Mouse (Mus musculus): ENCODE results near the gene Kcnk3.

The Kcnk3 gene

DNA sequence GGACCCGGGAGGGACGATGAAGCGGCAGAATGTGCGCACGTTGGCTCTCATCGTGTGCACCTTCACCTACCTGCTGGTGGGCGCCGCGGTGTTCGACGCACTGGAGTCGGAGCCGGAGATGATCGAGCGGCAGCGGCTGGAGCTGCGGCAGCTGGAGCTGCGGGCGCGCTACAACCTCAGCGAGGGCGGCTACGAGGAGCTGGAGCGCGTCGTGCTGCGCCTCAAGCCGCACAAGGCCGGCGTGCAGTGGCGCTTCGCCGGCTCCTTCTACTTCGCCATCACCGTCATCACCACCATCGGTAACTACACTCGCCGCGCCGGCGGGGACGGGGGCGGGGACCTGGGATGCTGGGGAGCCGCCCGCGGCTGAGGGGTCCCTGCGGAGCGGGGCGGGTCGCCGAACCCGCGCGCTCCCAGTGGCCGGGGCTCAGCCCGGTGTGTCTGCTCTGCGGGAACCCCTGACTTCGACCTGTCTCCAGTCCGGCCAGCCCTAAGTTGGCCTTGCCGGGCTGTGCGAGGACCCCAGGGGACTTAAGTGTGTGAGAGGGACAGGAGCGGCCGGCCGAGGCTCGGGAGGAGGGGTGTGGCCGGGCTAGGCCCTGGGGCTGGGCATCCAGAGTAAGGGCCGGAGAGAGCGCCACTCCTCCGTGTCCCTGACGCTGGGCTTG, 465 bp downstream of the Kcnk3 start:
- DNase-seq (ENCODE audit: low read depth, low spot score), result no peak

DNA sequence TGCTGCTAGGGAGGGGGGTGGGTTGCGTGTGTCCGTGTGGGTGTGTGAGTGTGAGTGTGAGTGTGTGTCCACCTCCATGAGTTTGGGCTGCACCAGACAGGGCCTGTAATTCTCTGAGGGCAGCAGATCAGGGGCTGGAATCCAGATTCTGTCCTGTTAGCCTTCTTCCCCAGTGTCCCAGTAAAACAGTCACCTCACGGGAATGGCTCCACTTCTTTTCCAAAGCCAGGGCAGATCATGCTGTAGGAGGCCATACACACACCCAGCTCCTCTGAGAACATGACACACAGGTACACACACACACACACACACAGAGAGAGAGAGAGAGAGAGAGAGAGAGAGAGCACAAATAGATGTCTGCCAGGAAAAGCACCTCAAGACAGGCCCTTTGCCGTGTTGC, 1.1 kb downstream of the Kcnk3 start:
- DNase-seq (ENCODE audit: low read depth, low spot score), result no peak

DNA sequence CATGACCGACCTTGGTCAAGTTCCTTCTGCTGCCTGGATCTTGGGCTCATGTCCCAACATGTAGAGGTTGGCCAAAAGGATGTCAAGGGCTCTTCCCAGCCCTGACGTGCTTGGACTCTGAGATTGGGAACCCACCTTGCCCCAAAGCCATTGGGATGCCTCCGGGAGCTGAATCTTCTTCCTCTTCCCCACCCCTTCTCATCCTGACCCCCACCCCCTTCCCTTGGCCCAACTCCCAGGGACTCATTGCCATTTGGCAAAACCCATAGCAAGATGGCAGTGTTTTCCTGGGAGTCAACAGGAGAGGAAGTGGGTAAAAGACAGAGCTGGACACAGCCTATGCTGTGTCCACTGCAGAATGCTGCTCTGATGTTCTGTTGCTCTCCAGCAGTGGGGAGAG, 1.6 kb downstream of the Kcnk3 start:
- no peak for DNase-seq (ENCODE audit: low read depth, low spot score)

DNA sequence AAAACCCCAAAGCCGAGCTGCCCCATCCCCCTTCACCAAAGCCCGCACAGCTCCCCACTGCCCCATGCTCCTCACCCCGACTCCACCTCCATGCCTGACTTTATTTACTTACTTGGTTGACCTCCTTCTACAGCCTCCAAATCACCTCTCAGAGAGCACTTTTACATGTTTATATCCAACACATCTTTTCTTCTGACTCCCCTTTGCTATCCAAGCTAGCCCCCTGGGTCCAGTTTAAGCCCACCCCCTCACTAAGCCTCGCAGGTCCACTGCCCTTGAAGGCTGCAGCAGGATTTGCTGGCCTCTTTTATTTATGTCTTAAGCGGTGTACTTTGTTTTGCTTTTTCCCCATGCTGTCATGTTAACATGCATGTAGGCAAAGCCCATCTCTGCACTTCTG, 2.3 kb downstream of the Kcnk3 start:
- DNase-seq (ENCODE audit: low read depth, low spot score), result no peak

DNA sequence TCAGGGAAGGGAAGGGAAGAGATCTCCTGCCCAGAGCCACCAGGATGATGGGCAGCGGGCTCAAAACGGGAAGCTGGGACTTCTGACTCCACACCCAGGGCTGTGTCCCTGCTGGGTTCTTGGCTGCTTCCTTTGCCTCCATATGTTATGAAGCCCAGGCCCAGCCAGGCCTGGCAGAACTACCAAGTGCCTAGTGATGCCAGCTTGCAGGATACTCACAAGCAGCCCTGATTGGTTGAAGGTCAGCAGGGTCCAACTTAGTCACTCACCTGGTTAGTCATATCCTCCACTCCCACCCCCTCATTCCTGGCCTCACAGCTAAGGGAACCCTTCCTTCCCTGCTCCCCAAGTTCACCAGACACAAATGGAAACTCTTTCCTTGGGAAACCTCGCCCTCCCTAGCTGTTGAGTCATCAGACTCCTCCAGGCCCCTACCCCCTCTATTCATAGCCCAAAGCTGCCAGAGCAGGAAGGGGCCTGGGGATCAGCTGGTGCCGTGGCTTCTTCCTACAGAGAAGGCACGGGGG, 3.3 kb downstream of the Kcnk3 start:
- no peak for DNase-seq (ENCODE audit: low read depth, low spot score)

DNA sequence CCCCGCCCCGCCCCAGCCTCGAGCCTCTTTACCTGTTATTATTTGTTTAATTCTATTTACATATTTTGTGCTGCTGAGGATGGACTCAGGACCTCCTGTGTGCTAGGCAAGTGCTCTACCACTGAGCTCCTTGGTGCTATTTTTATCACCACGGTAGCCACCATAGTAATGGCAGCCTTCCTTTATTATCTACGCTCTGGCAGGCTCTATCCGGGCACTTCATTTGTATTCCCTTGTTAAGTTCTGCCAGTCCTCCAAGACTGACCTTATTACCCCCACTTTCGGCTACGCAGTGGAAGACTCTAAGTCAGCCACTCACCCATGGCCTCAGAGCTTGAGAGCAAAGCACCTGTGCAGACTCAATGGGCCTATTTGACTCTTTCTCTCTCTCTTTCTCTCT, 3.8 kb downstream of the Kcnk3 start:
- DNase-seq (ENCODE audit: low read depth, low spot score), result no peak

DNA sequence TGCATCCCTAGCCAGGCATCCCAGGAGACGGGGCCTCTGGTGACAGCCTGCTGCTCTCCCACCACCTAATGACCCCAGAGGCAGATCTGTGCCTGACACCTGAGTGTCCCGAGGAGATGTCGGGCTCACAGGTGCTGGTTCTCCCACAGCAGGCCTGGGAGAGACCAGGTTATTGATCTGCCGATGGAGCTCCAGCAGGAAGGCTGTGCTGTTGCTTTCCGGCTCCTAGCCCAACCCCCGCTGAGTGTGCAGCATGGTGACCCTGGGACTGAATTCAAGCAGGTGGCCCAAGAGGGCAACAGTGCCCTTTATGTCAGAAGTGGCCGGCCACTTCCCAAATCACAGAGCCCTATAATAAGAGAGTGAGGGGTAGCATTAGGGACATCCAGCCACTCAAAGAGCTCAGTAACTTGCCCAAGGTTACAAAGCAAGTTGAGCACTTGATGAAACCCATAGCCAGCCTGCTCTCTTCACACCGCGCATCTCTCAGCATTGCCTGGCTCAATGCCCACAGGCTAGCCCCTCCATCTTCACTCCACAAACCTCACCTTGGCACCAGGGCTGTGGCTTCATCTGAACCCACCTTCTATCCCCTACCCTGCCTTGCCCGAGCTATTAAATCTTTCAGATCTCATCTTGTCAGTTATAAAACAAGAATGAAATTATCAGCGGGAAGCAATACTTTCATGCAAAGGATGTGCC, 4.5 kb downstream of the Kcnk3 start:
- no peak for DNase-seq (ENCODE audit: low read depth, low spot score)

DNA sequence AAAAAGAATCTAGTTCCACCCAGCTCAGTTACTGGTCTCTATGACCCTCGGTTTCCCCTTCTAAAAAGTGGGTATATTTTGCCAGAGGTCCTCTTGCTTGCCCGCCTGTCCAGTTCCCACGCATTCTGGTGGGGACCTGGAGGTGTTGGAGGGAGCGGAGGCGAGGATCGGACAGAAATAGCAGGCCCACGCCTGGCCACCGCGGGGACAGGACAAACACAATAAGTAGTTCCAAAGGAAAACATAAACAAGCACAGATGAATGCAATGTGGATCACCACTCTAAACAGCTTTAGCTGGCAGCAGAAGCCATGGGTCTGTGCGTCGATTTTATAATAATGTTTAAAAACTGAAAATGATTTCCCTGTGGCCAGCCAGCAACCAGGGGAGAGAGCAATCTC, 5.4 kb downstream of the Kcnk3 start:
- DNase-seq (ENCODE audit: low read depth, low spot score), result no peak

DNA sequence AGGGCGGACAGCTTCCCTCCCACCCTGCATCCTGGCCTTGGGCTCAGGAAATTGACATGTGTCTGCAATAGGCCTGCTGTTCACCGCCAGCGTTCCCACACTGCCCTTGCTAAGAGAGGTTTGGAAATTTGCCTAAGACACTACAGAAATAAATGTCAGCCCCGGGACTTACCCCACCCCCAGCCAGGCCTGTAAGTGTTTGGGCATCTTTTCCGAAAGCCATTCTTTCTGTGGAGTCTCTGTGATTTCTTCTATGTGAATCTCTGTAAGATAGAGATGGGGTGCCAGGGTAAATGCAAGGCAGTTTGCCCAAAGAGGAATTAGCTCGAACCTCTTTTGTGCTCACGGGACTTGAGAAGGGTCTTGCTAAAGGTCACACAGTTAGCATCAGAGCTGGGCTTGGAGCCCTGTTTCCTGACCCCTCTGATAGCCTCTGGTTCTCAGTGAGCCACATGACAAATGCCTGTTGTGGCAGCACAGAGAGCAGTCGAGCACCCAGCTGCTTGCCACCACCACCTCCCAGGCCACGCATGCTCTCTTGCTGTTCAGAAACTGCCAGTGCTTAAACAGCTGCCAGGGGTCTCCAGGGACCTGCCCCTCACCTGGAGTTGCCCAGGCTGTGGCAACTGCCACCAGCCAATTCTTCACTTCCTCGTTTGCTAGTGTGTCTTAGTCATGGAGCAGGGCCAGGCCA, 6.0 kb downstream of the Kcnk3 start:
- DNase-seq (ENCODE audit: low read depth, low spot score), result no peak

DNA sequence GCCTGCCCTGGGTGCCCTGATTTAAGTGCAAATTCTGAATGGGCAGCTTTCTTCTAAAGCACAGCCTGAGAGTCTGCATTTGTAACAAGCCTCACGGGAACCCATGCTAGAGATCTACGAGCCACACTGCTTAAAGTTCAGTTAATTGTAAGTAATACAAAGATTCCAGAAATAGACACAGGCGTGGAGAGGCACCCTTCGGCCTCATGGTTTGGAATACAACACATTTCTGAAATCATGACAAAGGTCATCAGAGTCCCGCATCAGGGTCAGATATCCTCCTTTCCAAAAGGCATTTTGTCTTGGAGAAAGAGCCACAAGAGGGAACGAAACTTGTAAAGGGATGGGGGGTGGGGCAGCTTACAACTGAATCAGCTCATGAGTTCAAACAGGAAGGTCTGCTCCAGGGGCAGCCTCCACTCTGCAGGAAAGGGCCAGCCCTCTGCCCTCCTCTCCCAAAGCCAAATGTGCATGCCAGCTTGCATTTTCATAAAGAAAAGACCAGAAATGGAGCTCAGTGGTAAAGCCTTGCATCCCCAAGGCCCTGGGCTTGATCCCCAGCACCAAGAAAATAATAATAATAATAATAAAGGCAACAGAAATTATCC, 7.1 kb downstream of the Kcnk3 start:
- DNase-seq (ENCODE audit: low read depth, low spot score), result no peak

DNA sequence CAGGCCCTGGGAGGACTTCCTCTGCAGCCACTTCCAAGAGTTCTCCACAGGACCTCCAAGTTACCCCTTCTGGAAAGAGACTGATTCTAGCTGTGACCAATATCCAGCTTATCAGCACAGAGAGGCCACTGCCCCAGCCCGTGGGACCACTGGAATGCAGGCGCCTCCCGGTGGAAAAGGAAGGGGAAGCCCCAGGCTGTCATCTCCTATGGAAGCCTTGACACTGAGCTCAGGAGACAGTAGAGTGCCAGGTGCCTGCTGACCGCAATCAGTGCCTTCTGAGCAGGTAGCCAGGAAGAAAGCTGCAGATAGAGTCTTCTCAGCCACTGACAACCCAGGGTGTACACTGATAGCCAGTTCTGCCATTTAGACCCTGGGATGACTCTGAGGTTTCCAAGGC, 13.4 kb downstream of the Kcnk3 start:
- no peak for DNase-seq (ENCODE audit: low read depth, low spot score)

DNA sequence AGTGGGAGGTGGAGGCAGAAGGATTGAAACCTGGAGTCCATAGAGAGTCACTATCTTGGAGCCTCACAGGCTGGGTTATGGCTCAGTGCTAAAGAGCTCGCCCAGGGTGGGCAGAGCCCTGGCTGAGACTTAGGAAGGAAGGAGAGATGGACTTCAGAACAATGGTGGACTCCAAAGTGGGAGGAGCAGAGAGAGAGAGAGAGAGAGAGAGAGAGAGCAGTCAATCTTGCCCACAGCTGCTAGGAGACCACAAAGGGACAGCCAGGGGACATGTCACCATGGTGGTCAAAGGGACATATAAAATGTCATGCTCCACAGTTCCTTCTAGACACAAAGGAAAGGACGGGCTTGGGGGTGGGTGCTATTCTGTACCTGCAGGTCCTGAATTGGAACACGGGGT, 15.3 kb downstream of the Kcnk3 start:
- no peak for DNase-seq (ENCODE audit: low read depth, low spot score)

DNA sequence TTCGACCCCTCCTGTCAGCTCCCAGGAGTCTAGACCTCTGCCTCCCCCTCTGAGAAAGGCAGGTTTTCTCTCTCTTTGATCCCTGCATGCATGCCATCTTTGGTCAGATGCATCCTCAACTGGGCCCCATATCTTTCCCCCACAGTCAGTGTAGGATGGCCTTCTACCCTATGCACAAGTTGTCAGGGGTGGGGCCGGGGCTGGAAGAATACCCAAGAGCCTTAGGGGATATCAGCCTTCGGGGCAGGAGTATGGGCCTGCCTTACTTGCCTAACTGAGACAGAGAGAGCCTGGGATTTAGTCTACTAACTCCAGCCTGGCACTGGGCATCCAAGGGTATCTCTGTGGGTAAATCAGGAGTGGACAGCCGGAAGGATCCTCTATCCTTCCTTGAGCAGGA, 16.0 kb downstream of the Kcnk3 start:
- DNase-seq (ENCODE audit: low read depth, low spot score), result no peak

DNA sequence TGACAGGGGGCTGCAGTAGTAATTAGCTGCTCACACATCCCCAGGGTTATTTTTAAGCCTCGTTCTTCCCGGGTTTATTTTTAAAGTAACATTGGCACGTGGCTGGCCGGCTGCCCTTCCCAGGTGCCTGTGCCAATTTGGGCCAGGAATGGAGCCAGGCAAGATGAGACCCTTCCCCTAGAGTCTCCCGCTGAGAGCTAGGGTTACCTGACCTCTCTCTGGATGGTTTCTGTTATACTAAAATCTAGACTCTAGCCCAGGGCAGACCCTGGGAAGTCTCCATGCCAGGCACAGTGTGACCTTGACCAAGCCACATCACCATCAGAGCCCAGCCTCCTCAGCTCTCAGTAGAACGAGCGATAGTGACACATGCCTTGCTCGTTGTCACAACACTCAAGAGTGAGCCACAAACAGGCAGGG, 16.8 kb downstream of the Kcnk3 start:
- no peak for DNase-seq (ENCODE audit: low read depth, low spot score)

DNA sequence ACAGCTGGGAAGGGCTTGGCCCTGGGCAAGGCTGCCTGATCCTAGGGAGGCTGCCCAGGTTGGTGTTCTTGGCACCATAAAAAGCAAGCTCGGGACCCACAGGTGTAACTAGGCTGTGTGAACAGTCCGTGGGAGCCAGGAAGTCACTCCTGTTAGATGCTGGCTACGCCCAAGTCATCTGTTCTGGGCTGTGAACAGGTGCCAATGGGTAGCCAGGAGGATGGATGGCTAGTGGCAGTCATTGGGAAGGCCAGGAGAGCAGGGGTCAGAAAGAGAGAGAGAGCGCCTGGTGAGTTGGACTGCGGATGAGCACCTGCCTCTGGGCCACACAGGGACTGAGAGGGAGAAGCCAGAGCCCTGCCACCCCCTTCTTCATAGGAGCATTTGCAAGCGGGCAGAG, 17.7 kb downstream of the Kcnk3 start:
- DNase-seq (ENCODE audit: low read depth, low spot score), result no peak

DNA sequence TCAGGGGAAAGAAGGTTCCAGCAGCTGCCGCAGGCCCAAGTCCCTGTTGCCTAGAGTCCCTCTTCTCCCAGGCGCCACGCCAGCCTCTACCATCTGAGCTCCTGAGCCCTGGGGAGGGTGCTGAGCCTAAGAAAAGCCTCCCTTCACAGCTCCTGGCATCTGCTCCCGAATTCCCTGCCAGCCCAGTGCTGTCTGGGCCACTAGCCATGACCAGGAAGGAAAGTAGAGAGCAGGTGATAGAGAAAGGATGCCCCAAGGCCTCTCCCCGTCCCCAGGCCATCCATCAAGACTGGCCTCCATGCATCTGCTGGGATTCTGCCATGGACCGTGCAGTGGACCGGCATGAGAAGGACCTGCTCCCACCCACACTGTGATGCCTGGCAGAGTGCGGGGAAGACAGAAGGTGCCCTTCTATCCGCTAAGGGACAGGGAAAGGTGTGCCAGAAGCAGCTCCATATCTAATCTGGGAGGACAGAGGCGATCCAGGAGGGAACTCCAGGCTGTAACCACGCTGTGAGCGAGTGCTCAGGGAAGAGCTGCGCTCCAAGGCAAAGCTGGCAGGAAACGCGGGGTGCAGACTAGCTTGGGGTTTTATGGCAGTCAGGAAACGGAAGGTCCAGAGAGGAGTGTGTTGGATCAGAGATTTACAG, 18.6 kb downstream of the Kcnk3 start:
- no peak for DNase-seq (ENCODE audit: low read depth, low spot score)

DNA sequence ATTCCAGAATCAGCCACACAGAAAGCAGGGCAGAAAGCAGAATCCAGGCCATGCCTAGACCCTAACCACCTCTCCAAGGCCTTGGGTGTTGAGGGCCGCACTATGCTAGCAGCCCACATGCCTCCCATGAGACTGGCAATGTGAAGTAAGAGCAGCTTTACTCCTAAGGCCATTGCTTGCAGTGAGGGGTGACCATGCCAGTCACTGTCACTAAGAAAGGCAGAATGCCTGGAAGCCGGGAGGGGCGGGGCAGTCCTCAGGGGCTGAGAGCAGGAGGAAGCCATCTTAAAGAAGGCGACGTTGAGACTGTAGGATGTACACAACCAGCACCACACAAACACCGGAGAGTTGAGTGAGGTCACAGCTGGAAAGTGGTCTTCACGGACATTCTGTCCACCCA, 21.1 kb downstream of the Kcnk3 start:
- DNase-seq (ENCODE audit: low read depth, low spot score), result no peak

DNA sequence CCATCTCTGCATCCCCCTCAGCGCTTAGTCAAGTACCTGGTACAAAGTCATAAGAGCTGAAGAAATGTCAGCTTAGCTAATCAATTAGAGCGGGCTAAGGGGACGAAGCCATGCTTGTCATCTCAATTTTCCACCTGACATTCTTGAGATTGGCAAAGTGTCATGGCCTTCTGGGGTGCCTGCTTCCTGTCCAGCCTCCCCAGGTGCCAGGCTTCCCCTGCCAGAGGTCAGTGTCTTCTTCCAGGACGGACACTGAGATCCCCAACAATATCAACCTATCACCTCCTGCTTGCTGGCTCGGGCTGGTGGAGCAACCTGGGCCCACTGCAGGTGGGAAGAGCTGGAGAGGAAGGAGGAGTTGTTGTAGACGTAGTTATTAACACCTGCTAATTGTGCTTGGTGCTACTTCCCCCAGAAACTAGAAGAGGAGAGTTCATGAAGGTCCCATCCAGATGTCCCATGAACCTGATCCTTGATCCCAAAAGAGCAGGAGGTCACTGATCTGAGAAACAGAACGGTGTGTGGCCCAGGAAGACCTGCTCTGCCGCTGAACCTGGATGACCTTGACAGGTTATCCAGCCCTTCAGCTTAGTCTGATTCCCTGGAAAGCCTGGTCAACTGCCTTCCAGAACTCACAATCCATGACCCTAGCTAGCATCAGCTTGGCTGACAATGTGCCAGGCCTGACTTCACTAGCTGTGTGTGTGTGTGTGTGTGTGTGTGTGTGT, 22.1 kb downstream of the Kcnk3 start:
- no peak for DNase-seq (ENCODE audit: low read depth, low spot score)

DNA sequence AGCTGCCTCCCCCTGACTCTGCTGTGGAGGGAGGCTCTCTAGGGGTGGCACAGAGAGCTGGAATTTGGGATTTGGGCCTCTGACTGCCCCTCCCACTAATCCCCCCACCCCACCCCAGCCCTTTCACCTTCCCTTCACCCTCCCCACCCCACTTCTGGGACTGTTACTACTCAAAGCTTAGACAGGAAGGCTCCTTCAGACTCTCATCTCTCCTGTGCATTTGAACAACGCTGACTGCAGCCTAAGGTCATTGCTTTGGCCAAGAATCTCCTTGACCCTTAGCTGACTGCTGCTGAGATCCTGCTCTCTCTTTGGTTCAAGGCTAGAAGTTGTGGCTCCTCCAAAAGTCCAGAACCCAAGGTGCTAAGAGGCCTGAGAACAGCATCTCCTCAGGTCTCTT, 23.1 kb downstream of the Kcnk3 start:
- DNase-seq (ENCODE audit: low read depth, low spot score), result no peak

DNA sequence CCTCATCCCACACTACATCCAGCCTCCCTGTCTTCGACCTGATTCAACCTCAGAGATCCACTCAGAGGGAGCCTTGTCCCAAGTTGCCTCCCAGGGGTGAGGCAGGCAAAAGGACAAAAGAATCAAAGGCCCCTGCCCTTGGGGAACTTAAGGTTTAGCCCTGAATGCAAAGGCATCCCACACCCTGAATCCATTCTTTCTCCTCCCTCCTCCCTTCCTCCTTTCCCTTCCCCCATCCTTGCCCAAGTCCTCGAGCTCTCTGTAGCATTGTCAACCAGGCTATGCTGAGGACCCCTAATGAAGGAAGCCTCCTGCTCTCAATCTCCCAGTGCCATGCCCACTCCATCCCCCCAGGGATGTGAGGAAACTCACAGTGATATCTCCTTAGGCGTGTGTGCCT, 23.7 kb downstream of the Kcnk3 start:
- DNase-seq (ENCODE audit: low read depth, low spot score), result no peak

DNA sequence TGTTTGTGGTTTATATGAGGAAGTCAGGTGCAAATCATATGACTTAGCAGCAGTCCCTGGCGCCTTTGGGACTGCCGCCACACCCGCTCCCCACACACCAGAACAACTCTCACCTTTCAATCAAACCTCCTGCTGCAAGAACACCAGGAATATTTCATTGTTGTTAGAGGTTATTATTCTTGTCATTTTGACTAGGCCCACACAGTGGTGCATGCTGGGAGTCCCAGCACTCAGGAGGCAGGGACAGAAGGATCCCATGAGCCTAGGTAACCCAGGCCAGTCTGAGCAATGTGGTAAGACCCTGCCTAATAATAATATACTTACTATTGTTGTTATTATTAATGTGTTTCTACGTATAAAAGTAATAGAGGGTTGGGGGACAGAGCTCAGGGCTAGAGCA, 24.6 kb downstream of the Kcnk3 start:
- no peak for DNase-seq (ENCODE audit: low read depth, low spot score)

All from retina, postnatal 7 days (tissue).